Mouse (Mus musculus): Measurements from ENCODE around the gene Gm10563. TPM values are rescaled to one million over a fixed set of nuclear protein-coding genes. Genes with fewer than 3 reads are reported as not detected.

The Gm10563 gene
- not detected for polyA plus RNA-seq (2012; fragmentation: generic; extraction: Trizol)

GRCm38 (mm10) chr4:155645308-155645707 is at the start of gene Gm10563:
TSS of gene Gm10563 (minus strand) at chr4:155645408.

DNA sequence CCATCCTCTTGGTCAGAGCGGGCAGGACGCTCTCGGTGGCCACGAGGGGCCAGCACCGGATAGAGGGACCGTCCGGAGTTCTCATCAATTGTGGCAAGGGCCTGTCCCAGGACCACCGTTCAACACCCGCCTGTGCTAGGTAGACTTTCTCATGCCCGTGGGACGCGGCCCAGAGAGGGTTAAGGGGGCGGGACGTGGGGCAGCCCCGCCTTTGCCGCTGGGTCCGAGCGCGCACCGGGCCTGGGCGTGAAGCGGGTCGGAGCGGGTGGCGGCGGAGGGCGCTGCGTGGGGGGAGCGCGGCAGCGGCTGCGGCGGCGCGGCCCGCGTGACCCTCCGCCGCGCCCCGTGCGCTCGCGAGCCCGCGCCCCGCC is 48.9 kb upstream of the Gm10563 start, which contains the start of gene Fndc10:
Gene Fndc10 (plus strand): TSS at position 232 of the 371 bp plus-strand sequence.

GRCm38 (mm10) chr4:155668689-155669597 is 23.7 kb upstream of the Gm10563 start, which contains the start of gene Mib2:
TSS of gene Mib2 (minus strand) at chr4:155669198.

DNA sequence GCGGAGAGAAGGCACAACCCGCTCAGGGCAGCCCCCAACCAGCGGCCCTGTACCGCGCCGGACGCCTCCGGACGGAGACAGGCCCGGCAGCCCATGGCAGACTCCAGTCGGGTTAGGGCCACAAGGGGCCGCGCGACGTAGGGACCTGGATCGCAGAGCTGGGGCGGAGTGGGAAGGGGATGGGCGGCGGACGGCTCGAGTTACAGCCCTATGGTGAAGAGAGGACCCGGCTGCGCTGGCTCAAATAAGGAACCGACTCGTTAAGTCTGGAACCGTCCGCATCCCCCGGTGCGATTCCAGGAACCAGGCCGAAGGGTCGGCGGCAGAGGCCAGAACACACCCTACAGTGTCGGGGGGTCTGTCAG is 7.9 kb upstream of the Gm10563 start, which contains the start of gene Mmp23:
Gene Mmp23 (minus strand): TSS at position 299 of the 365 bp plus-strand sequence.

GRCm38 (mm10) chr4:155624338-155625291 is 20.6 kb downstream of the Gm10563 start, which contains the start of gene Cdk11b:
TSS of gene Cdk11b (plus strand) at chr4:155624854.

GRCm38 (mm10) chr4:155601091-155601996 is 43.9 kb downstream of the Gm10563 start, which contains the start of gene Slc35e2:
TSS of gene Slc35e2 (plus strand) at chr4:155601416.

Other genes starting within 250 kb of the Gm10563 start
- gene Gabrd, start 247.3 kb downstream of the Gm10563 start, polyA plus RNA-seq (2012; fragmentation: generic; extraction: Trizol): not detected
- gene Cfap74, start 236.2 kb downstream of the Gm10563 start, polyA plus RNA-seq (2012; fragmentation: generic; extraction: Trizol): 1 to 10 TPM in 1 of 2 experiments, under 1 TPM in 1; 0.70 to 1.7 TPM
- under 1 TPM in 1 of 2 experiments, not detected in 1; 0.09 TPM for gene Tmem52, start 176.3 kb downstream of the Gm10563 start, polyA plus RNA-seq (2012; fragmentation: generic; extraction: Trizol)
- 100 to 1,000 TPM; 154 to 245 TPM for gene Gnb1, start 154.0 kb downstream of the Gm10563 start, polyA plus RNA-seq (2012; fragmentation: generic; extraction: Trizol)
- 10 to 100 TPM; 53.5 to 67.2 TPM for gene Nadk, start 83.0 kb downstream of the Gm10563 start, polyA plus RNA-seq (2012; fragmentation: generic; extraction: Trizol)
- 1 to 10 TPM; 1.0 to 3.9 TPM for gene Slc35e2, start 44.0 kb downstream of the Gm10563 start, polyA plus RNA-seq (2012; fragmentation: generic; extraction: Trizol)
- 10 to 100 TPM; 15.6 to 33.6 TPM for gene Cdk11b, start 20.6 kb downstream of the Gm10563 start, polyA plus RNA-seq (2012; fragmentation: generic; extraction: Trizol)
- 1 to 10 TPM in 1 of 2 experiments, under 1 TPM in 1; 0.05 to 1.8 TPM for gene Mmp23, start 8.0 kb upstream of the Gm10563 start, polyA plus RNA-seq (2012; fragmentation: generic; extraction: Trizol)
- gene Mib2, start 23.8 kb upstream of the Gm10563 start, polyA plus RNA-seq (2012; fragmentation: generic; extraction: Trizol): 10 to 100 TPM in 1 of 2 experiments, 1 to 10 TPM in 1; 8.5 to 42.3 TPM
- gene Fndc10, start 48.9 kb upstream of the Gm10563 start, polyA plus RNA-seq (2012; fragmentation: generic; extraction: Trizol): 10 to 100 TPM; 12.0 to 17.9 TPM
- 10 to 100 TPM; 45.5 to 49.1 TPM for gene Ssu72, start 59.4 kb upstream of the Gm10563 start, polyA plus RNA-seq (2012; fragmentation: generic; extraction: Trizol)
- gene Tmem240, start 89.4 kb upstream of the Gm10563 start, polyA plus RNA-seq (2012; fragmentation: generic; extraction: Trizol): 1 to 10 TPM in 1 of 2 experiments, under 1 TPM in 1; 0.80 to 4.2 TPM
- 10 to 100 TPM; 24.7 to 55.2 TPM for gene Atad3a, start 115.7 kb upstream of the Gm10563 start, polyA plus RNA-seq (2012; fragmentation: generic; extraction: Trizol)
- gene Vwa1, start 129.3 kb upstream of the Gm10563 start, polyA plus RNA-seq (2012; fragmentation: generic; extraction: Trizol): under 1 TPM; 0.07 to 0.22 TPM
- under 1 TPM; 0.02 to 0.22 TPM for gene Tmem88b, start 140.5 kb upstream of the Gm10563 start, polyA plus RNA-seq (2012; fragmentation: generic; extraction: Trizol)
- under 1 TPM in 1 of 2 experiments, not detected in 1; 0.11 TPM for gene Ankrd65, start 145.0 kb upstream of the Gm10563 start, polyA plus RNA-seq (2012; fragmentation: generic; extraction: Trizol)
- gene Mrpl20, start 157.5 kb upstream of the Gm10563 start, polyA plus RNA-seq (2012; fragmentation: generic; extraction: Trizol): 100 to 1,000 TPM in 1 of 2 experiments, 10 to 100 TPM in 1; 99.5 to 291 TPM
- 10 to 100 TPM in 1 of 2 experiments, 1 to 10 TPM in 1; 2.5 to 27.9 TPM for gene Ccnl2, start 167.1 kb upstream of the Gm10563 start, polyA plus RNA-seq (2012; fragmentation: generic; extraction: Trizol)
- gene Aurkaip1, start 185.9 kb upstream of the Gm10563 start, polyA plus RNA-seq (2012; fragmentation: generic; extraction: Trizol): 100 to 1,000 TPM; 146 to 151 TPM
- 100 to 1,000 TPM in 1 of 2 experiments, 10 to 100 TPM in 1; 26.1 to 264 TPM for gene Mxra8, start 194.3 kb upstream of the Gm10563 start, polyA plus RNA-seq (2012; fragmentation: generic; extraction: Trizol)
- 10 to 100 TPM; 14.7 to 39.5 TPM for gene Dvl1, start 202.0 kb upstream of the Gm10563 start, polyA plus RNA-seq (2012; fragmentation: generic; extraction: Trizol)
- under 1 TPM; 0.04 to 0.32 TPM for gene Tas1r3, start 218.0 kb upstream of the Gm10563 start, polyA plus RNA-seq (2012; fragmentation: generic; extraction: Trizol)
- gene Cptp, start 224.0 kb upstream of the Gm10563 start, polyA plus RNA-seq (2012; fragmentation: generic; extraction: Trizol): 10 to 100 TPM; 10.4 to 13.3 TPM
- gene Ints11, start 224.1 kb upstream of the Gm10563 start, polyA plus RNA-seq (2012; fragmentation: generic; extraction: Trizol): 10 to 100 TPM; 35.5 to 51.4 TPM
- gene Pusl1, start 246.4 kb upstream of the Gm10563 start, polyA plus RNA-seq (2012; fragmentation: generic; extraction: Trizol): 10 to 100 TPM in 1 of 2 experiments, 1 to 10 TPM in 1; 9.1 to 14.4 TPM
- gene Acap3, start 246.4 kb upstream of the Gm10563 start, polyA plus RNA-seq (2012; fragmentation: generic; extraction: Trizol): 10 to 100 TPM; 13.3 to 20.0 TPM